Mouse (Mus musculus) cortical plate, adult 2 months (tissue): ENCODE measurements around the gene Psd4. TPM values are rescaled to one million over a fixed set of nuclear protein-coding genes. Genes with fewer than 3 reads are reported as not detected.

Experiments used
- H3K27ac ChIP-seq: fragments of 200-500 bp; 2 replicates; pipeline ENCODE4 v1.5.1; 2012; ENCODE audit warnings: low read length, control low read depth, inconsistent platforms; ENCODE audit not compliant: insufficient read depth
- H3K4me1 ChIP-seq: fragments of 200-500 bp; 2 replicates; pipeline ENCODE4 v1.6.1; 2011; ENCODE audit warnings: low read length; ENCODE audit not compliant: control insufficient read depth, insufficient read depth
- H3K4me3 ChIP-seq: fragments of 200-500 bp; 2 replicates; pipeline ENCODE4 v1.5.1; 2011; ENCODE audit warnings: mild to moderate bottlenecking, low read length, control low read depth; ENCODE audit not compliant: insufficient read depth
- CTCF ChIP-seq: fragments of 200-500 bp; IDR thresholded peaks from 2 replicates; pipeline ENCODE4 v1.5.1; 2011; ENCODE audit warnings: mild to moderate bottlenecking, control low read depth, low read length; ENCODE audit not compliant: insufficient read depth; ENCODE audit errors: extremely low read depth
- POLR2A ChIP-seq: fragments of 200-500 bp; IDR thresholded peaks from 2 replicates; pipeline ENCODE4 v1.6.1; 2011; ENCODE audit warnings: mild to moderate bottlenecking, low read length, control low read depth; ENCODE audit not compliant: insufficient read depth; ENCODE audit errors: extremely low read depth
- polyA plus RNA-seq: library from polyadenylated mRNA; depleted of rRNA; stranded (reverse); fragments of >200 nt; gene quantifications from 2 replicates; pipeline ENCODE4 v1.2.3, GENCODE M21; 2012; rRNA removed

Gene Psd4
- 0.70 and 0.73 TPM in 2 replicates for polyA plus RNA-seq

DNA sequence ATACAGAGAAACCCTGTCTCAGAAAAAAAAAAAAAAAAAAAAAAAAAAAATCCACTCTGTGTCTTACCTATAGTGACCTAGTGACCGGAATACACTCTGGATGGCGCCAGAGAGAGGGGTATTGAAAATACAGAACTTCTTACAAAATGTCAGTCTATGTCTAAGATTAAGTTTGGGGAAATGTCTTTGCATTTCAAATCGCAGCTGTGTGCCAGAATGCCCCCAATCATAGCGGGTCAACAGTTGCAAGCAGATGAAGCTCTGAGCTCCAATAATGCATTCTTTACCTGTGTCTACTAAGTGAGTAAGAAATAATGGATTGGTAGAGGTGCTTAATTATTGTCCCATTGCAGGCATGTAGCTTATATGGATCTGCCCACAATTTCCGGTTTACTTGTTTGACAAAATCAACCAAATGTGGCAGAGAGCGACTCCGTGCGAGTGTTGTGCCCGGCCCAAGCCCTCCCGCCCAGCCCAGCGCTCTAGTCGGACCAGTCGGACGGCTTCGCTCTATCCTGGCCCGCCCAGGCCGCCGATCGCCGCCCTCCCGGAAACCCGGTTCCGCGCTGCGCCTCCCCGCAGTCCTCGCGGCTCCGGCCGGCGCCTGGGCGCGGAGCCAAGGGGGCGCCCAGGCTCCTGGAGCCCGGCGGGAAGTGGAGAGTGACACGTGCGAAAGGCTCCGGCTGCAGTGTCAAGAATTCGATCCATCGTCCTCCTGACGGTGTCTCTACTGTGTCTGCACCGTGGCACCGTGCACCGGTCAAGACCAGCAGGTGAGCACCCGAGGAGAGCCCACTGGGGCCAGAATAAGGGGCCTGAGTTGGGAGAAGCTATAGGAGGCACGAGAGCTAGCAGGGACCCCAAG lies at the start of gene Psd4:
Psd4 (plus strand) TSS at position 551 of the 865 bp plus-strand sequence.
- H3K4me1 ChIP-seq: no peaks in the 10 kb centered on the region
- H3K27ac ChIP-seq: no peak within 1 kb of the TSS
- no peak within 1 kb of the TSS for H3K4me3 ChIP-seq
- TF ChIP-seq POLR2A: no peak
- TF ChIP-seq CTCF: no peak

GRCm38 (mm10) chr2:24317919-24318598 lies 49.3 kb upstream of the Psd4 start:
- TF ChIP-seq POLR2A (no peak), CTCF (no peak)
- Histone ChIP-seq H3K4me3 (no peak overlapping the region), H3K27ac (no peak overlapping the region), H3K4me1 (no peaks in the 10 kb centered on the region)

GRCm38 (mm10) chr2:24335333-24335732 lies 32.0 kb upstream of the Psd4 start:
- Histone ChIP-seq H3K27ac (no peak overlapping the region), H3K4me3 (no peak overlapping the region), H3K4me1 (no peaks in the 10 kb centered on the region)
- TF ChIP-seq POLR2A (no peak), CTCF (no peak)

DNA sequence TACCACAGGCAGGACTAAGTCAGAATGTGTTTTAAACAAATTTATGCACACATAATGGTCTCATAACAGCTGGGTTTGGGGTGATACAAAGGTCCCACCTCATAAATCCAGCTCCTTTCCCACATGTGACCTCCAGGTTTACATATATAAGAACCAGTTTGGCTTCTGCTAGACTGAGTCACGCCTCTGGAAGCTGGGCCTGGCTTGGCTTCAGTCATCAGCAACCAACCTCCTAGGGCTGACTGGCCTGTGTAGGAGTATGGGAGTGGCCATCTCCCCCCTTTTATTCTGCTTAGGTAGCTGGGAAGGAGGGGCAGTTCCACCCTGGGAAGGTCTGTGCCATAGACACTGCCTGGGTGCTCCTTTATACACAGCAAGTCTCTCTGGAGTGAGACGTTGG lies 30.8 kb upstream of the Psd4 start, which contains the start of gene Il1rn:
Il1rn (plus strand) TSS at position 309 of the 400 bp plus-strand sequence.
- Histone ChIP-seq H3K4me3 (no peak within 1 kb of the TSS), H3K27ac (no peak within 1 kb of the TSS), H3K4me1 (no peaks in the 10 kb centered on the region)
- no peak for TF ChIP-seq POLR2A
- TF ChIP-seq CTCF: no peak

GRCm38 (mm10) chr2:24341395-24341885 lies 25.9 kb upstream of the Psd4 start:
- no peak overlapping the region for H3K4me3 ChIP-seq
- no peak for TF ChIP-seq POLR2A
- TF ChIP-seq CTCF: no peak
- H3K4me1 ChIP-seq: no peaks in the 10 kb centered on the region
- H3K27ac ChIP-seq: no peak overlapping the region

DNA sequence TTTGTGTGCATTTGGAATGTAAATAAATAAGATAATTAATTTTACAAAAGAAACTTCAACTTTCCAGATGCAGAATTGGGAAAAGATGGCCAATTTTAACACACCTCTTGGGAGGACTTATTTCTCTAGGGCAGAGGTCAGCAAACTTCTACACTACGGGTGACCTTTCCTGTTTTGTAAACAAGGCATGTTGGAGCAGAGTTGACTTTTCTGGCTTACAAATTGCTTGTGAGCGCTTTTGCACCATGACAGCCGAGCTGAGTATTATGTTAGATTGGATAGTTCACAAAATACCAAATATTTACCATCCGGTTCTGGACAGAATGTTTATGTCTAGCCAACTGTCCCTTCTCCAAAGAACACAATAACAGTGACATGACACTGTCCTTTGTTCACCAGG lies 22.8 kb upstream of the Psd4 start:
- no peak for TF ChIP-seq CTCF
- TF ChIP-seq POLR2A: no peak
- Histone ChIP-seq H3K4me1 (no peaks in the 10 kb centered on the region), H3K4me3 (no peak overlapping the region), H3K27ac (no peak overlapping the region)

DNA sequence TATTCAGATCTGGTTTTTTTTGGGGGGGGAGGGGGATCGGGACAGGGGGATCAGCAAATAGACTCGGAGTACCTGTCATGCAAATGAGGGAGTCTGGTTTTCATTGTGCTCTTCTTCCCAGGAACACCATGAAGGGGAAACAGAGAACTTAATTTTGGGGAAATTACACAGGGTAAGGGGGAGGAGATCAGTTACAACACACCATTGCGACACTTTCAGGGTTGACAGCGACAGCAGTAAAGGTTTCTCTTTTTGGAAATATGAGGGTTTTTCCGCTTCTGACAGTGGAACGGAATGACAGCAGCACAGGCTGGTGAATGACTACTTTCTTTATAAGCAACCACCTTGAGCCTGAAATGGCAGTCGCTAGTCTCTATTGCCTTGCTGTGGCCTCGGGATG lies 22.3 kb upstream of the Psd4 start:
- Histone ChIP-seq H3K4me1 (no peaks in the 10 kb centered on the region), H3K4me3 (no peak overlapping the region), H3K27ac (no peak overlapping the region)
- TF ChIP-seq POLR2A (no peak), CTCF (no peak)

- no peaks in the 10 kb centered on the region for H3K4me1 ChIP-seq
- H3K4me3 ChIP-seq: no peak overlapping the region
- TF ChIP-seq POLR2A: no peak
- H3K27ac ChIP-seq: no peak overlapping the region
Measured at GRCm38 (mm10) chr2:24347926-24348325, 19.5 kb upstream of the Psd4 start.

DNA sequence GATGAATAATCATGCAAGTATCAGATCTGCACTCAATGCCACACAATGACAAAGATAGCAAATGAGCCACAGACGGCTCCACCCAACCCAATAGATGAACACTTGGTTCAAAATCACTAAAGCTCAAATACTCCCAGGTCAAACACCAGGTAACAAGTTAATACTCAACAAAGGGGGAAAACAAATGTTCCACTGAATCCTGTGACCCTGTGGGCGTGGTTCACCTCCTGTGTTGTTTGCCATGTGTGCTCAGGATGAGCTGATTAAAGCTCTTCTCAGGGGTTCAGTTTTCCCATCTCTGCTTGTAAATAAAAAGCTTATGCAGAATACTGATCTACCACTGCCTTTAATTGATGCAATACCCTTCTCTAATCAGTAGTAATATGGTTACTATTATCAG lies 16.2 kb upstream of the Psd4 start:
- H3K27ac ChIP-seq: no peak overlapping the region
- no peaks in the 10 kb centered on the region for H3K4me1 ChIP-seq
- TF ChIP-seq CTCF: no peak
- no peak for TF ChIP-seq POLR2A
- H3K4me3 ChIP-seq: no peak overlapping the region

DNA sequence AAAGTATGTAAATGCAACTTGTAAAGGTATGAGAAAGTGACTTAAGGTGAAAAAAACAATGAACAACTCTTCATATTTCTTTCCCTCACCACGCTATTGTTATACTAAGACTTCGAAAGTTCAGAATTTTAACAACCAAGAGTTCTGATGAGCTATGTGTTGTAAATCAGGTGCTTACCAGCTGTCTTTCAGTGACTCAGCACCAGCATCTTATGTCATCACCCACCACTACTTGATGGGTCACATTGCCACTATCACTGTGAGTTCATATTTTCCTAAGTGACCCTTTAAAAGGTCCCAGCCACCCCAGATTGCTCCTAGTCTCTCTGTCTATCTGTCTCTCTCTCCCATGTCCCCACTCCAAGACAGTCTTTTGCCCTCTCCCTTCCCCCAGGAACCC lies 14.3 kb upstream of the Psd4 start:
- TF ChIP-seq POLR2A (no peak), CTCF (no peak)
- no peak overlapping the region for H3K27ac ChIP-seq
- no peak overlapping the region for H3K4me3 ChIP-seq
- no peaks in the 10 kb centered on the region for H3K4me1 ChIP-seq
